Mouse (Mus musculus) midbrain, embryonic 14.5 days (tissue): ENCODE results near the gene Lime1. TPM values are rescaled to one million over a fixed set of nuclear protein-coding genes. Genes with fewer than 3 reads are reported as not detected.

ENCODE experiments used
- ATAC-seq: fragments of 200-750 bp; cut with Nextera tagmentation; 2 replicates; pipeline ENCODE4 v1.8.0; 2017; ENCODE audit warnings: moderate number of reproducible peaks, moderate library complexity; ENCODE audit not compliant: low FRiP score, low TSS enrichment
- DNase-seq: peaks from one replicate; pipeline ENCODE4 v3.0.0-alpha.2; 2015
- H3K27ac ChIP-seq: fragments of 300-500 bp; sonication (generic); replicated peaks from 2 replicates; pipeline ENCODE4 v1.5.1; 2014; ENCODE audit warnings: mild to moderate bottlenecking, low read depth, low read length, moderate library complexity
- H3K27me3 ChIP-seq: fragments of 300-500 bp; sonication (generic); 2 replicates; pipeline ENCODE4 v1.6.1; 2014; ENCODE audit warnings: low read length, control low read depth, mixed read lengths; ENCODE audit not compliant: control insufficient read depth, insufficient read depth
- H3K36me3 ChIP-seq: fragments of 300-500 bp; sonication (generic); 2 replicates; pipeline ENCODE4 v1.6.1; 2014; ENCODE audit warnings: low read length, control low read depth; ENCODE audit not compliant: control insufficient read depth, insufficient read depth
- H3K4me1 ChIP-seq: fragments of 300-500 bp; sonication (generic); 2 replicates; pipeline ENCODE4 v1.6.1; 2014; ENCODE audit warnings: mild to moderate bottlenecking, antibody characterized with exemption, low read length, control low read depth; ENCODE audit not compliant: control insufficient read depth, insufficient read depth
- H3K4me2 ChIP-seq: fragments of 300-500 bp; sonication (generic); 2 replicates; pipeline ENCODE4 v1.6.1; 2014; ENCODE audit warnings: mild to moderate bottlenecking, low read length, moderate library complexity
- H3K4me3 ChIP-seq: fragments of 300-500 bp; sonication (generic); replicated peaks from 2 replicates; pipeline ENCODE4 v1.5.1; 2014; ENCODE audit warnings: low read depth, low read length
- H3K9ac ChIP-seq: fragments of 300-500 bp; sonication (generic); replicated peaks from 2 replicates; pipeline ENCODE4 v1.6.1; 2014; ENCODE audit warnings: mild to moderate bottlenecking, low read length, moderate library complexity
- H3K9me3 ChIP-seq: fragments of 300-500 bp; sonication (generic); 2 replicates; pipeline ENCODE4 v1.6.1; 2016; ENCODE audit warnings: low read length, control low read depth, mixed read lengths; ENCODE audit not compliant: control insufficient read depth
- WGBS: fragments of 180-500 bp; shearing (Covaris S2); extraction: QIAGEN DNeasy Blood & Tissue Kit; methylation state at CpG from one replicate; pipeline ENCODE4 v1.1.7; 2014; 5-methylcytosine and 5-hydroxymethylcytosine counted together
- polyA plus RNA-seq: library from polyadenylated mRNA; unstranded; fragments of >200 nt; fragmentation: Nextera tagmentation; extraction: Ambion mirVana; gene quantifications from 2 replicates; pipeline ENCODE4 v1.2.1, GENCODE M21; 2014

Lime1 gene
- polyA plus RNA-seq, 1 experiment from 2014 or later, result 43.7 TPM

DNA sequence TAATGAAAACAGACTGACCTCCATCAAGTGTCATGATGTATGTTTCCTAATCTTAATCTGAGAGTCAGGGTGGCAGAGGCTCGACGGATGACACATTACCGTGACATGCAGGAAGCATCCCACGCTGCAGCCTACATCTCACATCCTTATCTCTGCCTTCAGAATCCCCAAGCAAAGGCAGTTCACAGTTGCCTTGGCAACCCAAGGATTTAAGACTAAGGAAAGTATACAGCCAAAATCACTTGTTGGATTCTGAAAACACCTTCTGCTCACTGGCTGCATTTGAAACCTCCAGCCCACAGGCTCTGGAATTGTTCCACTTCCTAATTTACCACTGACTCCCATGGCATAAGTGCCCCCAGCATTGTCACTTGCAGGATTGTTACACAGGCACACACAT, 40.5 kb downstream of the Lime1 start:
- Histone ChIP-seq H3K27me3 (no peaks in the 10 kb centered on the region), H3K4me1 (no peaks in the 10 kb centered on the region), H3K9ac (no peak overlapping the region), H3K4me2 (no peak overlapping the region), H3K4me3 (no peak overlapping the region), H3K27ac (no peak overlapping the region), H3K36me3 (peaks cover 26% of the 10 kb centered on the region), H3K9me3 (no peaks in the 10 kb centered on the region)
- no peak for DNase-seq
- ATAC-seq, result no peak
- WGBS, result 85% methylated on average over 4 of the region's 4 CpGs

- no peak for DNase-seq
- Histone ChIP-seq H3K27ac (no peak overlapping the region), H3K27me3 (no peaks in the 10 kb centered on the region), H3K4me2 (no peak overlapping the region), H3K36me3 (peaks cover 26% of the 10 kb centered on the region), H3K9me3 (no peaks in the 10 kb centered on the region), H3K4me3 (no peak overlapping the region), H3K9ac (no peak overlapping the region), H3K4me1 (no peaks in the 10 kb centered on the region)
- no peak for ATAC-seq
- WGBS, result 76% methylated on average over 4 of the region's 4 CpGs
These were observed 41.2 kb downstream of the Lime1 start for GRCm38 (mm10) chr2:181420903-181421638.

- no peak for ATAC-seq
- 92% methylated on average over 9 of the region's 9 CpGs for WGBS
- Histone ChIP-seq H3K27ac (no peak overlapping the region), H3K4me3 (no peak overlapping the region), H3K27me3 (no peaks in the 10 kb centered on the region), H3K4me2 (no peak overlapping the region), H3K4me1 (no peaks in the 10 kb centered on the region), H3K36me3 (peaks cover 26% of the 10 kb centered on the region), H3K9me3 (no peaks in the 10 kb centered on the region), H3K9ac (no peak overlapping the region)
- DNase-seq, result no peak
These were observed 44.0 kb downstream of the Lime1 start for GRCm38 (mm10) chr2:181423834-181424233.

Other genes with a start within 250 kb of the Lime1 start
- gene Kcnq2, start 244.8 kb upstream of the Lime1 start, polyA plus RNA-seq, result 52.0 and 52.4 TPM in 2 replicates
- 12.7 and 14.1 TPM in 2 replicates for gene Eef1a2, start 223.1 kb upstream of the Lime1 start, polyA plus RNA-seq
- 442 and 539 TPM in 2 replicates for gene Ppdpf, start 192.8 kb upstream of the Lime1 start, polyA plus RNA-seq
- gene Ptk6, start 177.3 kb upstream of the Lime1 start, polyA plus RNA-seq, result not detected in 2 replicates
- gene Srms, start 166.9 kb upstream of the Lime1 start, polyA plus RNA-seq, result 0.11 and 0.16 TPM in 2 replicates
- 0.39 and 0.49 TPM in 2 replicates for gene Fndc11, start 160.1 kb upstream of the Lime1 start, polyA plus RNA-seq
- 0.19 and 0.39 TPM in 2 replicates for gene Helz2, start 138.1 kb upstream of the Lime1 start, polyA plus RNA-seq
- gene Gmeb2, start 92.0 kb upstream of the Lime1 start, polyA plus RNA-seq, result 15.7 and 19.5 TPM in 2 replicates
- gene Stmn3, start 65.6 kb upstream of the Lime1 start, polyA plus RNA-seq, result 1,182 and 1,543 TPM in 2 replicates
- gene Rtel1, start 60.3 kb upstream of the Lime1 start, polyA plus RNA-seq, result 40.3 and 46.9 TPM in 2 replicates
- gene Zgpat, start 15.2 kb upstream of the Lime1 start, polyA plus RNA-seq, result 65.0 and 67.7 TPM in 2 replicates
- 65.8 and 76.2 TPM in 2 replicates for gene Arfrp1, start 14.7 kb upstream of the Lime1 start, polyA plus RNA-seq
- gene Zbtb46, start 79.3 kb downstream of the Lime1 start, polyA plus RNA-seq, result 18.8 and 22.2 TPM in 2 replicates
- gene Abhd16b, start 113.1 kb downstream of the Lime1 start, polyA plus RNA-seq, result 0.12 TPM in 1 of 2 replicates, not detected in the other
- 102 and 112 TPM in 2 replicates for gene Tpd52l2, start 117.1 kb downstream of the Lime1 start, polyA plus RNA-seq
- 189 and 233 TPM in 2 replicates for gene Dnajc5, start 140.4 kb downstream of the Lime1 start, polyA plus RNA-seq
- 61.0 and 65.6 TPM in 2 replicates for gene Uckl1, start 204.8 kb downstream of the Lime1 start, polyA plus RNA-seq
- 59.9 and 65.8 TPM in 2 replicates for gene Prpf6, start 211.8 kb downstream of the Lime1 start, polyA plus RNA-seq
- gene Zfp512b, start 212.7 kb downstream of the Lime1 start, polyA plus RNA-seq, result 72.6 and 75.3 TPM in 2 replicates
- 215 and 245 TPM in 2 replicates for gene Samd10, start 219.1 kb downstream of the Lime1 start, polyA plus RNA-seq